Mouse (Mus musculus): ENCODE measurements at regions not wholly inside any gene's neighbourhood (a gene's known extent, or its start where the extent isn't known, plus 50 kb on each side); places are given as distances from the start of the nearest gene placed in this dataset.

DNA sequence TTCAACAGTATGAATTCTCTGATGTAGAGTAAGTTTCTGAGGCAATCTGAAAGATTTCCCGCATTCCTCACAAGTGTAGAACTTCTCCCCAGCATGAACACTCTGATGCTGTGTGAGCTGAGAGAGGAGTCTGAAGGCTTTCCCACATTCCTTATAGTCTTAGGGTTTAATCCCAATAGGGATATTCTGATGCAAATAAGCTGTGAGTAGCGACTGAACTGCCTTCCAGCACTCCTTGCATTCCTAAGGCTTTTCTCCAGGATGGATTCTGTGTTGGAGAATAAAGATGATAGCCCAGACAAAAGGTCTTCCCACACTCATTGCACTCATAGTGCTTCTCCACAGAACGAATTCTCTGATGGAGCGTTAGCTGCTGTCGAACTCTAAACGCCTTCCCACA lies 152.6 kb upstream of the Api5 start:
- TF ChIP-seq CTCF (IDR thresholded peaks at IDR 0.05) (no peak), EP300 (IDR thresholded peaks at IDR 0.05) (no peak)
